Mouse (Mus musculus) CH12F3 (cell line): Measurements from ENCODE around the gene Mycl.
"Not testable (repeated sequence)": the region's sequence is repeated elsewhere in the genome, so short reads cannot be mapped to it uniquely, and the experiment has no call there.

Experiments
- in situ Hi-C: fragments of 300-500 bp; cut with MboI; formaldehyde crosslinking; loops from 2 replicates; pipeline ENCODE4 v1.14.3; 2020; ENCODE audit warnings: low sequenced_read_pairs

The Mycl gene

GRCm38 (mm10) chr4:122980684-122981083 is 14.8 kb upstream of the Mycl start:
- in situ Hi-C loops: no loop called here

GRCm38 (mm10) chr4:122981238-122981637 is 14.2 kb upstream of the Mycl start:
- in situ Hi-C loops: no loop called here

- in situ Hi-C loops: no loop called here
Observed at GRCm38 (mm10) chr4:122981930-122982329, 13.5 kb upstream of the Mycl start.

- in situ Hi-C loops: no loop called here
Observed at GRCm38 (mm10) chr4:122982537-122982936, 12.9 kb upstream of the Mycl start.

GRCm38 (mm10) chr4:122983486-122984261 is 11.8 kb upstream of the Mycl start:
- in situ Hi-C loops: no loop called here

- in situ Hi-C loops: no loop called here
Observed at GRCm38 (mm10) chr4:122985110-122985509, 10.3 kb upstream of the Mycl start.

GRCm38 (mm10) chr4:122987421-122987820 is 8.0 kb upstream of the Mycl start:
- in situ Hi-C loops: no loop called here

GRCm38 (mm10) chr4:122988004-122988403 is 7.4 kb upstream of the Mycl start:
- in situ Hi-C loops: not testable (repeated sequence)

GRCm38 (mm10) chr4:122991177-122991576 is 4.3 kb upstream of the Mycl start:
- in situ Hi-C loops: loop anchor here (5.0 kb wide), 1 partner anchor 91 kb away; no protein-coding TSS in a partner anchor

GRCm38 (mm10) chr4:122992276-122992675 is 3.2 kb upstream of the Mycl start:
- in situ Hi-C loops: loop anchor here (5.0 kb wide), 1 partner anchor 90 kb away; no protein-coding TSS in a partner anchor

GRCm38 (mm10) chr4:122996221-122996617 is 767 bp downstream of the Mycl start:
- in situ Hi-C loops: no loop called here

GRCm38 (mm10) chr4:122996618-122997381 is 1.3 kb downstream of the Mycl start:
- in situ Hi-C loops: no loop called here

GRCm38 (mm10) chr4:122998537-122999262 is 3.2 kb downstream of the Mycl start:
- in situ Hi-C loops: no loop called here

GRCm38 (mm10) chr4:122999263-122999691 is 3.8 kb downstream of the Mycl start:
- in situ Hi-C loops: no loop called here

- in situ Hi-C loops: no loop called here
Observed at GRCm38 (mm10) chr4:123000130-123000529, 4.7 kb downstream of the Mycl start.

- in situ Hi-C loops: no loop called here
Observed at GRCm38 (mm10) chr4:123000617-123001342, 5.3 kb downstream of the Mycl start.

- in situ Hi-C loops: no loop called here
Observed at GRCm38 (mm10) chr4:123005054-123005966, 9.9 kb downstream of the Mycl start.

- in situ Hi-C loops: not testable (repeated sequence)
Observed at GRCm38 (mm10) chr4:123012501-123012900, 17.0 kb downstream of the Mycl start.

GRCm38 (mm10) chr4:123013346-123013945 is 18.0 kb downstream of the Mycl start:
- in situ Hi-C loops: no loop called here
